Mouse (Mus musculus): ENCODE results near the gene Rasgrp3. TPM values are rescaled to one million over a fixed set of nuclear protein-coding genes. Genes with fewer than 3 reads are reported as not detected.

Rasgrp3 gene
- total RNA-seq (2017), result 12.0 to 20.3 TPM (median 14.6 TPM) in 3 replicates

DNA sequence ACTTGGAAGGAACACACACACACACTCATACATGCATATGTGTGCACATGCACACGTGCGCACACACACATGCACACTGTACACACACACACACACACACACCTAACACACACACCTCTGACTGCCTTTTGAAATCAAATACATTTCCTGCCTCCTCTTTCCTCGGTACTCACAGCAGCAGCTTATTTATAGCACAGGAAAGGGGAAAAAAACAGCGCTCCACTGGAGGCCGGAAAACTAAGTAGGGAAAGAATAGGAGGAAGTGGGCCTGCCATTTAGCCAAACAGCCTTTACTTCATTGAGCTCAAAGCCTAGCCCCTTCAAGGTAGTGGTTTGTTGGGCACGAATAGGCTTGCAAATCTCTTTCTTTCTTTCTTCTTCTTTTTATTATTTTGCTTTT lies at the start of gene Rasgrp3:
TSS of gene Rasgrp3 (plus strand) at position 298 of the 400 bp plus-strand sequence.
- ATAC-seq (replicated peaks; ENCODE audit: insufficient number of reproducible peaks, low FRiP score, low TSS enrichment, poor library complexity, severe bottlenecking), result no peak

DNA sequence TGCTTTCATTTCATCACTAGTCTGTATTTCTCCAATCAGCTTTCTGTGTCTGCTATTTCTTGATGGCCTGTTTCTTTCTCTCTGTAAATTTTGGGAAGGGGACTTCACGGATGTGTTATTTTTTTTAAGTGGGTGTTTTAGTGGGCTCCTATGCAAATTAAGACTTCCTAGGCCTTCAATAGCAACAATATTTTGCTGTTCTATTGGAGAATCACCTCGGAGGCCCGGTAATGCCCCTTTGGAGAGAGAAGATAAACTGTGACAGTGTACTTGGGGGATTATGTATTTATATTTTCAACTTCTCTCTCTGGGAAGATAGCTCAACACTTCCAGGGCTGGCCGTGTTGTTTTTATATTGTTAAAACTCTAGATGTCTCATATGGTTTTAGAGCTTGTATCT lies 47.3 kb upstream of the Rasgrp3 start:
- no peak for ATAC-seq (replicated peaks; ENCODE audit: insufficient number of reproducible peaks, low FRiP score, low TSS enrichment, poor library complexity, severe bottlenecking)

DNA sequence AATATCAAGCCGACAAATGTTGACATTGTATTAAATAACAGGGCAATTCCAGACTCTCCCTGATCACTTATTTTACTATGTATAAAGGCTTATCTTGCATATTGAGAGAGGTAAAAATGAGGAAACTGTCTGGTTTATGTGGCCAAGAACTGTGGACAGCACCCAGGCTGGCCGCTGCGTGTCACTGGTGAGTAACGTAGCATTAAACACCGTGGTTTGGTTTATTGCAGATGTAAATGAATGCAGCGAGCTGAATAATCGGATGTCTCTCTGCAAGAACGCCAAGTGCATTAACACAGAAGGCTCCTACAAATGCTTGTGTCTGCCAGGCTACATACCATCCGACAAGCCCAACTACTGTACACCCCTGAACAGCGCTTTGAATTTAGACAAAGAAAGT lies 45.6 kb upstream of the Rasgrp3 start:
- no peak; the same call in 1 of the 2 replicates for ATAC-seq (replicated peaks; ENCODE audit: insufficient number of reproducible peaks, low FRiP score, low TSS enrichment, poor library complexity, severe bottlenecking)

DNA sequence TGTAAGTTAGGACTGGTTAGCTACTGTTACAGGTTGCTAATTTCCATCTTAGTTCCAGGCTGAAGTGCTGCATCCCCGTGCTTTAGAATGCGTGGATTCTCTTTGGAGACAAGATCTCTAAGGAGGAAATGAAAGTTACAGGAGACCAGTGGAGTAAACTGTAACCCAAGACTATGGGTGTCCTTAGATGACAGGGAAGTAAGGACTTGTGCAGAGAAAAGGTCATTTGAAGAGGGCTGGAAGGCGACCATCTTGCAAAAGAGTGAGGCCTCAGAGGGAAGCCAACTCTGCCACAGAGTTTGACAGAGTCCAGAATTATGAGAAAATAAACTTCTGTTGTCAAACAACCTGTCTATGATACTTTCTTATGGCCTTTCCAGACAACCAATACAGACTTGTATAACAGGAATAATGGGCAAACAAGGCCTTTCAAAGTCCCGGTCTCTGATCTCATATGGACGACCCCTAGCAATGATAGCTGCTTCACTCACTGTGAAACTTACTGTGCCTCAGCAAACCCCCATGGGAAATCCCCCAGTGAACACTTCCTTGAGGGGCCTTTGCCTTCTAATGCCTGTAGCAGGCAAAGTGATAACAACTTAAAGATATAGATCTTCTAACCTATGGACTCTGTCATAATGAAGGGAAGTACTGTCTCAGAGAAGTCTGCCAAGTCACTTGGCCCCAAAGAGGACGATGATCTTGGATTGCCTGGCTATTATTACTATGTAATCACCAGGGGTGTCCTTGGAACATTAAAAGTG lies 44.1 kb upstream of the Rasgrp3 start:
- ATAC-seq (replicated peaks; ENCODE audit: insufficient number of reproducible peaks, low FRiP score, low TSS enrichment, poor library complexity, severe bottlenecking), result no peak

DNA sequence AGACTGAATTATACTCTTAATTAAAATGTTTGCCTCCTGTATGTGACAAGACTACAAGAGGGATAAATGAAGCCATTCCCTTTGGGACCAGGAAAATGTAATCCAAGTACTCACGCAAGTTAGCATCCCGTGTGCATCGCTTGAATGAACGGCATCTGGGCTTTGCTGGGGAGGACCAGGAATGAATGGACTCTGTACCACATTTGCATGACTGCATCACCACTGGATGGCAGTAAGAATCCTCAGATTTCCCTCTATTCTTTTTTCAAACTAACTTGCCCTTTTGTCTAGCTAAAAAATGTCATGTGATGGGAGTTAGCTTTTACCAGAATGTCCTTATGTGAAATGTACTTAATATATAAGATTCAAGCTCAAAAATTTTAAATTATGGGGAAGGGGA lies 29.3 kb upstream of the Rasgrp3 start:
- ATAC-seq (replicated peaks; ENCODE audit: insufficient number of reproducible peaks, low FRiP score, low TSS enrichment, poor library complexity, severe bottlenecking), result no peak

DNA sequence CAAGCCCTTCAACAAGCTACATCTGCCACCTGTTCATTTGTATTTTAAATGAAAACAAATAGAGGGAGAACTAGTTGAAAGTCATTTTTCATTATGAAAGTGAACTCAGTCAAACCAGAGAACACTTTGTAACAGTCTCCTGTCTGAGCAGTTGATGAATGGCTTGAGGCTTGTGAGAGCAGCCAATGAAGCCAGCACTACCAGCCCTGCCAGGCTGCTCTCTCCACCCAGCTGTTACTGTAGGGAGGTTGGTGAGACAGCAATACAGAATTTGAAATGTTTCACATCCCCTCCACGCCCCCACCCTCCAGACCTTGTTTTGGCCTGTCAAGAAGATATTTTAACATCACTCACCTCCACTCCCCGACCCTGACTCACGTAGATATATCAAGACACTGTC lies 18.8 kb upstream of the Rasgrp3 start:
- ATAC-seq (replicated peaks; ENCODE audit: insufficient number of reproducible peaks, low FRiP score, low TSS enrichment, poor library complexity, severe bottlenecking), result no peak

DNA sequence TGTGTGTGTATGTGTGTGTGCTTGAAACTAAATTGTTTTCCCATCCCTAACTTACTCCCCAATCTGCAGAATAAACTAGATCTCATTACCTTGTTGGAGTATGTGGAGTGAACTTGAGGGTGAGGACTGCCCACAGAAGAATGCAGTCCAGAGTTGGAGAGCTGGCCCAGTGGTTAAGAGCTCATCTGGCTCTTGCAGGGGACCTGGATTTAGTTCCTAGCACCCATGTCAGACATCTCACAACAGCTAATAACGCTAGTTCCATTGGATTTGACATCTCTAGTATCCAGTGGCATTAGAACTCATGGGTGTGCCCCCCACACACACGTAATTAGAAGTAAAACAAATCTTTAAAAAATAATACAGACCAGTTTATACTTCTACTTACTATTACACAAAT lies 1.5 kb upstream of the Rasgrp3 start:
- no peak for ATAC-seq (replicated peaks; ENCODE audit: insufficient number of reproducible peaks, low FRiP score, low TSS enrichment, poor library complexity, severe bottlenecking)

DNA sequence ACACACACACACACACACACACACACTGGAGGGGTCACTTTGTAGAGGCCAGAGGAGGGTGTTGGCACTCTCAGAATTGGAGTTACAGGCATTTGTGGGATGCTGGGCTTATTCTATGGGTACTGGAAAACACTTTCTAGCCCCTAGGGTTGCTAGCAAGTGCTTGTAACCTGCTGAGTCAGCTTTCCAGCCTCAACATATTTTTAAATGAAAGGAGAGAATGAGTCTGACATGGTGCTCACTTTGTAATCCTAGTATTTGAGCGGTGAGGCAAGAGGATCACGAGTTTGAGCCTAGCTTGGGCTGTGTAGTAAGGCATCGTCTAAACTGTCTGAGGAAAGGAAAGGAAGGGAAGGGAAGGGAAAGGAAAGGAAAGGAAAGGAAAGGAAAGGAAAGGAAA lies 825 bp upstream of the Rasgrp3 start:
- no peak for ATAC-seq (replicated peaks; ENCODE audit: insufficient number of reproducible peaks, low FRiP score, low TSS enrichment, poor library complexity, severe bottlenecking)

DNA sequence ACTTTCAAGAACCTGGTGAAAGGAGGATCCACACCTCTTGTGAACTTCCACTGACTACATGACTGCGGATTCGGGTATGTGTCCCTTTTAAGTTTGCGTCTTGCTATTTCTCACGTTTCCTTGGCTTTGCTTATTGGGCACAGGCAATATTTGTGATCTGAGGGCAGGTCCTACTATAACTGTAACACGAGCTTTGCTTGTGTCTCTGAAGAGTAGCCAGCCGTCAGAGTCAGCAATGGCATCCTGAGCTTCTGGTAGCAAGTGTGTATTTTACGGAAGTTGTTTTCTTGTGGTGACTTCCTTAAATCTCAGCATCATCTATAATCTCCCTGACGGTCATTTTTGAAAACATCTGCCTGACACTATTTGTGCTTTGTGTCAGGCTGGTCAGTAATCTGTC lies 399 bp downstream of the Rasgrp3 start:
- ATAC-seq (replicated peaks; ENCODE audit: insufficient number of reproducible peaks, low FRiP score, low TSS enrichment, poor library complexity, severe bottlenecking), result no peak

DNA sequence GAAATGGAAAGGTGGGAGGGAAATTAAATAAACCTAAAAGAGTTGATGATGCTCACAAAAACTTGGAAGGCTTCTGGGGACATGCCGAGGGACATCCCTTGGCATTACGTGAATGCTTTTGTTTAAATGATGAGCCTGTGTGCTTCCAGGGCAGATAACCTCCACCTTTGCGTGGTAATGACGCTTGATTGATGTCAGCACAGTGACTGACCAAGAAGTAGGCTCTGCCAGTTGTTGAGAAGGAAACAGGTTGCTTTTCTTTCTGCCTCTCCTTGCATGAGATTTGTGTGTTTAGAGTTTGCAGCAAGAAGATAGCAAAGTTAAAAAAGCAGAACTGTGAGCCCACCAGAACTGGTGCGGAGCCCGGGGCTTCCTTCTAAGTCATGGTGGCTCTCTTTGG lies 1.1 kb downstream of the Rasgrp3 start:
- ATAC-seq (replicated peaks; ENCODE audit: insufficient number of reproducible peaks, low FRiP score, low TSS enrichment, poor library complexity, severe bottlenecking), result no peak

DNA sequence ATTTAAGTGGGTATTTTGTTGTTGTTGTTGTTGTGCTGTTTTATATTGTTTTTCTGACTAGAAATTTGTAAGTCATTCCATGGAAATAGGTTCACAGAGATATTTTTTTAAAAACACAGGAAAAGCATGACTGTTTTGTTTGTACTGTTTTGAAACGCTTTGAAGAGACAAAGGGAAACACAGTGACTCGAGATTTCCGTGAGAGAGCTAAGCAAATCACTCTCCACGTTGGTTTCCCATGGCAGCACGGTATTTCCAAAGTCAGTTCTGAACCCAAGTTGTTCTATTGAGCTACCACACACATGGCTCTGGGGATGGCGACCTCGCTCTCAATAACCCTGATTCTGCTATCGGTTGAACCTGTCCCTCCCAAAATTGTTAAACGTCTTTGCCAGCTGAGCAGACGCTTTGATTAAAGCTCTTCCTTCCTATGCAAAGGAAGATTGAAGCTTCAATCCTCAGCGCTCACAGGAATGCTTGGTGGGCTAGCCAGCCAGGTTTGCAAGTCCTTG lies 1.6 kb downstream of the Rasgrp3 start:
- no peak for ATAC-seq (replicated peaks; ENCODE audit: insufficient number of reproducible peaks, low FRiP score, low TSS enrichment, poor library complexity, severe bottlenecking)

DNA sequence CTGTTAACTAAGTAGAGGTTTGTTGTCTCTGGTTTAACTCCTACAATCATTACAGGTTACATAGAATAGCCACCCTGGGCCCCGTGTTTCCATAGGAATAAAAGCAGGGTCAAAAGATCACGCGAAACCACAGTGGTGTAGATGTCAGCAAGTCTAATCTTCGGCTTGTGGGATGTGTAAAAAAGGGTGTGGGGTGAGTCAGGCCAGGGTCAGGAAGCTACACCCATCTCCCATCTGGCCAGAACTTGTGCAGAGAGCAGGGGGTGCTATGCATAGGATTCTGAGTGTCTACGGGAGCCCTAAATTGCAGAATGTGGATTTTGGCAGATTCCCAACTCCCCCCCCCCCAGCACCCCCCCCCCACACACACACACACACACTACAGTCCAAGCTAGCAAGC lies 2.5 kb downstream of the Rasgrp3 start:
- no peak for ATAC-seq (replicated peaks; ENCODE audit: insufficient number of reproducible peaks, low FRiP score, low TSS enrichment, poor library complexity, severe bottlenecking)

DNA sequence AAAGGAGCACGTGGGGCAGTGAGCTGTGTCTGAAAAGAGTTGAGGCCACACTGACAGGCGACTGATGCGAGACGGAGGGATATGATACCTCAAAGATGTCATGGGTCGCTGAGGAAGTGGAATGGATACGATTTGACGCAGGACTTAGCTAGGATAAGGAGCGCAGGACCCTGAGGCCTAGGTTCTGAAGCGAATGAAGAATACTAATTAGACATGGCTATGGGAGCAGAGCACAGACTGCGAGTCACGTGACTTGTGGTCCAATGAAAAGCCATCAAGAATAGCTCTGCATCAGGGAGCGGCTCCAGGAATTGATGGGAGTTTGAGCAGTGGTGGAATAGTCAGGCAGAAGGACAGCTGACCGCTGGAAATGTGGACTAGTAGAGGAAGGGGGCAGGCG lies 3.4 kb downstream of the Rasgrp3 start:
- ATAC-seq (replicated peaks; ENCODE audit: insufficient number of reproducible peaks, low FRiP score, low TSS enrichment, poor library complexity, severe bottlenecking), result no peak; the same call in 1 of the 2 replicates

DNA sequence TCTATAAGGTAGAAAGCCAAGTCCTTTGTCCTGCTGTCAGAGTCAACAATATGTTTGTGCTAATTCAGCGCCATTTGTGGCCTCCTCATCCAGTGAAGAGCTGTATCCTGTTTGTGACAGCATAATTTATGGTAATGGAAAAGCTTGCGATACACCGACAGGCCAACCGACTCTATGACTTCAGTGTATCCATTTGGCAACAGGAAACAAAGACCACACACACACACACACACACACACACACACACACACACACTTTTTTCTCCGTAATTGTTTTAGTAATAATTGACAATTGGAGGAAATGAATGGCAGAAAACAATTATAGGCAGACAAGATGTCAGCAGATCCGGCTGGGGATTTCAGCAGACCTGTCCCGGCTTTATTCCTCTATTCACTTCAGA lies 4.9 kb downstream of the Rasgrp3 start:
- ATAC-seq (replicated peaks; ENCODE audit: insufficient number of reproducible peaks, low FRiP score, low TSS enrichment, poor library complexity, severe bottlenecking), result no peak

DNA sequence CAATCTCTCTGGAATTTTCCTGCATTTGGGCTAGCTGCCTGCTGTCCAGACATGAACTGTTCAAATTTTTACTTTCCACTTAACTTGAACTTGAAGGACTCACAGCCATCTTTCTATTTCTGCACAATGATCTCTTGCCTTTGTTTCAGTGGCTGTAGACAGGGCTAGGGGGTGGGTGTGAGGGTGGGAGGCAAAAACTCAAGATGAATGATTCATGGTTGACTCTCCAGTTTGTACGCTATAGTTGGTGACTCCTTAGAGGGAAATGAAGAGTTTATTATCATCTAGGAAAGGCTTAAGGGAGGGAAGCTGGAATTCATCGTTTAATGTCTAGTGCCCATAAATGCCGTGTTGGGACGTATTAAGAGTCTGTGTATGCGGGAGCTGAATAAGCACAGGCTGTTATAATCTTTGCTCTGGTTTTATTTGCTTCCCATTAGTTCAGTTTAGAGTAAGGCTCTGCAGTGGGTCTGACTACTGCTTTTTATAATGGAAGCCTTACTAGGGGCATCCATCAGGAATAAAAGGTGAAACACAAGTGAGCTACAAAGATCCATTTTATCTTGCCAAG lies 5.6 kb downstream of the Rasgrp3 start:
- ATAC-seq (replicated peaks; ENCODE audit: insufficient number of reproducible peaks, low FRiP score, low TSS enrichment, poor library complexity, severe bottlenecking), result no peak

DNA sequence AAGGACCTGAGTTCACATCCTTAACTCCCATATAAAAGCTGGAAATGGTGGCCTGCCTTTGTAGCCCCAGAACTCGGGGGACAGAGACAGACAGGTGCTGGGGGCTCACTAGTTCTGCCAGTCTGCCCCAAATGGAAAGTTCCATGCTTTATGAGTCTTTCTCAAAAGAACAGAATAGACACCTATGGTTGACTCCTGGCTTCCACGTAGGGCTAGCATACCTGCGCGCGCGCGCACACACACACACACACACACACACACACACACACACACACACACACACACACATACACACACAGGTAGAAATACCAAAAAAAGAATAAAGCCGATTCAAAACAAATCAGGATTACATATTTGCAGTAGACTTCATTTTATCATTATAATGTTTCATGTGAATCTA lies 6.7 kb downstream of the Rasgrp3 start:
- ATAC-seq (replicated peaks; ENCODE audit: insufficient number of reproducible peaks, low FRiP score, low TSS enrichment, poor library complexity, severe bottlenecking), result no peak

DNA sequence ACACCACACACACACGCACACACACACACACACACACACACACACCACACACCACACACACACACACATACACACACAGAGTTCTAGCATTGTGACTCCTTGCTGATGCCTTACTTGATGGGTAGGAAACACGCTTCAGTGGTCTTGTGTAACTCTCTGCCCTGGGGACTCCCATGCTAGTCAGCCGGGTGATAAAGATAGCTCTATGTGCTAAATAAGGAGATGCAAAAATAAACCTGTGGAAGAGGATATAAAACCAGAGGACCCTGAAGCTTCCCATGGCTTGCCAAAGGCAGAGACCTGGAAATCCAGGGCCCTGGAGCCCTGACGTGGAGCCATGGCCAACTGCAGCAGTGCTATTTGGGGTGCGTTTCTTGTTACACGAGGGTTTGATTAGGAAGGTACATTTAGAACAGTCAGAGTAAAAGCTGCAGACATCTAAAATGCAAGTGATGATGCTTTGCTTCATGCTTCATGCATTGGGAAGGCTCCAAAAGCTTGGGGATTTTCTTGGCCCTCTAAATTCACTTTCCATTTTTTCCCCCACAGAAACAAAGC lies 7.4 kb downstream of the Rasgrp3 start:
- ATAC-seq (replicated peaks; ENCODE audit: insufficient number of reproducible peaks, low FRiP score, low TSS enrichment, poor library complexity, severe bottlenecking), result no peak

DNA sequence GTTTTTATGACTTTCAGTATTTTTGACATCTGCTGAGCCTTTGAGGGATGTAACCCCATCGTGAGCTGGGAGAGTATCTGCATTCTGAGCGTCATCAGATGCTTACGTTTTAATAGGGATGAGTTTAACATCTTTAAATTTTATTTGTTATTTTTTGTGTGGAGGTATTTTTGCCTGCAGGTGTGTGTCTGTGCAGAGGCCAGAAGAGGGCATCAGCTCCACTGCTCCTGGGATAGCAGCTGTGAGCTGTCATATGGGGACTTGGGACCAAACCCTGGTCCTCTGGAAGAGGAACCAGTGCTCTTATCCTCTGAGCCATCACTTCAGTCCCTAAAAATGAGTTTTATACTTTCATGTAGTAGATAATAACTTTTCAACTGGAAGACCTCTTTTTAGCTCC lies 12.6 kb downstream of the Rasgrp3 start:
- ATAC-seq (replicated peaks; ENCODE audit: insufficient number of reproducible peaks, low FRiP score, low TSS enrichment, poor library complexity, severe bottlenecking), result no peak

DNA sequence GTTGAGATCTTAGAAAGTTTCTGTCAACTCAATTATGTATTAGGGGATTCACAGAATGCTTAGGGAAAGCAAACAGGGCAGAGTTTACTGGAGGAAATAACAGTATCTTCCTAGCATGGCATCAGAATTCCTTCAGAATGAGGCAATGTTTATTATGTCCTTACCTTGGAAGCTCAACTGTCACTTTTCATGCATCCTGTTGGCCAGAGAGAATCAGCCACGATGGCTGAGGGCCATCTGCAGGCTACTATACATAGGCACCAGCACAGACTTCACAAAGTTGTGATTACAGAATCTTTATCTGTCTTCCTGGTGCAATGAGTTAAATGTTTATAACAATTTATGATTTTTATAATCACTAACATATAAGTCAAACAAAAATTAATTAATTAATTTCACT lies 13.3 kb downstream of the Rasgrp3 start:
- no peak for ATAC-seq (replicated peaks; ENCODE audit: insufficient number of reproducible peaks, low FRiP score, low TSS enrichment, poor library complexity, severe bottlenecking)

DNA sequence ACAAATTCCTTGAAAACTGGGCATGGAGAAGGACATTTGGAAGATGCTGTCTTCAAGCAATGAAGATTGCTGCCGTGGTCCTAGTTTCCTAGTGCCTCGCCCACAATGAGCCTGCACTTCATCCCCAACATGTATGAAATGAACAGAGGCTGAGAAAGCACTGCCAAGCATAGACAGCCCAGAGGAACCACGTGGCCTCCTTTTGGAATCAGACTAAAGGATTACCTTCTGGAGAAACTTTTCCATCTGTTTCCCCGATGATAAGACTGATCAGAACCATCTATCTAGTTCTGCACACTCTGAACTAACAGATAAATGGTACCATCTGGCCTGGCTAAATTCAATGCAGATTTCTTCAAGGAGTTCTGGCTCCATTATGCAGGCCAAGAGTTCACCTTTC lies 16.6 kb downstream of the Rasgrp3 start:
- ATAC-seq (replicated peaks; ENCODE audit: insufficient number of reproducible peaks, low FRiP score, low TSS enrichment, poor library complexity, severe bottlenecking), result no peak

Data from monocyte, adult 5-6 weeks (primary cell).